Mouse (Mus musculus) T-helper 1 cell (primary cell): ENCODE results near the gene Iglon5.

Experiments
- in situ Hi-C: fragments of 300-600 bp; cut with MboI, MseI; formaldehyde crosslinking; loops from one replicate; pipeline ENCODE4 v1.15.1; 2025; ENCODE audit warnings: high pct_unique_total_duplicates

Iglon5 gene

GRCm38 (mm10) chr7:43465344-43466098, 24.4 kb downstream of the Iglon5 start:
- in situ Hi-C loops = loop anchor here (25.0 kb wide), 1 partner anchor 178 kb away; no protein-coding TSS in a partner anchor

DNA sequence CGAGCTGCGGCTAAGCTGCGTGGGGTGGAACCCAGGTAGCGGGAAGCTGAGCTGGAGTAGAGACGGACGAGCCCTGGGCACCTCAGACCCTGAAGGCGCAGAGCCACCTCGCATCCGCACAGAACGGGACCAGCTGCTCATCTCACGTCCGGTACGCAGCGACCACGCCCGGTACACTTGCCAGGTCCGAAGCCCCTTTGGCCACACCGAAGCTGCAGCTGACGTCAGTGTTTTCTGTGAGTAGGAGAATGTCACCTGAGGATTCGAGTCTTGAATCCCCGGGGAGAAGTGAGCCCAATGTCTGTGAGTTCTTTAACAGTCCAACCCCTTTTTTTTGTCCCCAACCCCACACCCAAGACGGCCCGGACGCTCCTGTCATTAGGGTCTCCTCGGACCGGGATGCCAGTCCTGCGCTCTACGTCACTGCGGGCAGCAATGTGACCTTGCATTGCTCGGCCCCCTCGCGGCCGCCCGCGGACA, 25.0 kb downstream of the Iglon5 start:
- in situ Hi-C loops = loop anchor here (25.0 kb wide), 1 partner anchor 178 kb away; no protein-coding TSS in a partner anchor

- in situ Hi-C loops = loop anchor here (25.0 kb wide), 1 partner anchor 177 kb away; no protein-coding TSS in a partner anchor
These were observed 25.9 kb downstream of the Iglon5 start for GRCm38 (mm10) chr7:43463976-43464375.

GRCm38 (mm10) chr7:43462851-43463250, 27.0 kb downstream of the Iglon5 start, which contains the start of gene Vsig10l:
Vsig10l (plus strand) TSS chr7:43463151.
- in situ Hi-C loops = loop anchor here (25.0 kb wide), 1 partner anchor 176 kb away; no protein-coding TSS in a partner anchor

DNA sequence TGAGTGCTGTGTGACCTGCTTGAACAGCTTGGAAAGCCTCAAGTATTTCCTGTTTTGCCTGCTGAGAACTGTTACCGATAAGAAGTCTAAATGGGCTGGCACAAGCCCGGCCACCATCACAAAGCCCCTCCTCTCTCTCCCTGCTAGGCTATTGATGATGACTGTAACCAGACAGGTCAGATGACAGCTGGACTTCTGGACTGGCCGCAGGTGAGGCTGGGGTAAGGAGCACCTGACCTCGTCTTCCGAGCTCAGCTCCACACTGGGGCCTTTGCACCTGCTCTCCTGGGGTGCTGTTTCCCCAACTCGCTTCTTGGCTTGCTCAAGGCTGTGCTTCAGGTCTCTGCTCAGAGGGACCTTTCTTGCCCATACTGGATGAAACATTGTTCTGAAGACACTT, 35.5 kb downstream of the Iglon5 start:
- in situ Hi-C loops = loop anchor here (25.0 kb wide), 1 partner anchor 167 kb away; no protein-coding TSS in a partner anchor

GRCm38 (mm10) chr7:43453599-43454355, 36.1 kb downstream of the Iglon5 start:
- in situ Hi-C loops = loop anchor here (25.0 kb wide), 1 partner anchor 166 kb away; no protein-coding TSS in a partner anchor

DNA sequence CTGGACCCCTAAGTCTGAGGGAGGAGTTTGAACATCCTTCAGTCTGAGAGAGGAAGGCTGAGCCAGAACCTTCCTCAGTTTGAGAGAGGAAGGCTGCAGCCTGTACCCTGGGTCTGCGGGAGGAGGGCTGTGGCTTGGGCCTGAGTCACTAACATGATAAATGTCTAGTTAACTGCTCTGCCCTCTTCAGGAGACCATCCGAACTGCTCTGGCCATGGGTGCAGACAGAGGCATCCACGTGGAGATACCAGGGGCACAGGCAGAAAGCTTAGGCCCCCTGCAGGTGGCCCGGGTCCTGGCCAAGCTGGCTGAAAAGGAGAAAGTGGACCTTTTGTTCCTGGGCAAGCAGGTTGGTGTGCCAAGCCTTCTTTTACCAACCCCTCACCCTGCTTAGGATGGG, 37.3 kb downstream of the Iglon5 start:
- in situ Hi-C loops = loop anchor here (25.0 kb wide), 1 partner anchor 165 kb away; no protein-coding TSS in a partner anchor

GRCm38 (mm10) chr7:43451726-43452125, 38.1 kb downstream of the Iglon5 start:
- in situ Hi-C loops = loop anchor here (25.0 kb wide), 1 partner anchor 164 kb away; no protein-coding TSS in a partner anchor

DNA sequence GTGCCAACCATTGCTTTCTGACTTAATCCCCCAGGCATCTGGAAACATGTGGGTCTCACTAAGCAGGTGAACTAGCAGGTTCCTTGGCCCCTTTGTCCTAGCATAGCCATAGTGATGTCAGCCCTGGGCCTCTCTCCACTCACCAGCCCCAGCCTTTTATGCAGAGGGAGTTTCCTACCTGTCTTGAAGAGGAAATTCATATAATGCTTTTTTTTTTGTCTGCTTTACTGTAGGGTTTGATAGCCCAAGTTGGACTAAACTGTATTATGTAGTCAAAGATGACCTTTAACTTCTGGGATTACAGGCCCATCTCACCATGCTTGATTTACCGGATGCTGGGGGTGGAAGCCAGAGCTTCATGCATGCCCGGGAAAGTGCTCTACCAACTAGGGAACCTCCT, 40.1 kb downstream of the Iglon5 start:
- in situ Hi-C loops = loop anchor here (25.0 kb wide), 1 partner anchor 163 kb away; no protein-coding TSS in a partner anchor

DNA sequence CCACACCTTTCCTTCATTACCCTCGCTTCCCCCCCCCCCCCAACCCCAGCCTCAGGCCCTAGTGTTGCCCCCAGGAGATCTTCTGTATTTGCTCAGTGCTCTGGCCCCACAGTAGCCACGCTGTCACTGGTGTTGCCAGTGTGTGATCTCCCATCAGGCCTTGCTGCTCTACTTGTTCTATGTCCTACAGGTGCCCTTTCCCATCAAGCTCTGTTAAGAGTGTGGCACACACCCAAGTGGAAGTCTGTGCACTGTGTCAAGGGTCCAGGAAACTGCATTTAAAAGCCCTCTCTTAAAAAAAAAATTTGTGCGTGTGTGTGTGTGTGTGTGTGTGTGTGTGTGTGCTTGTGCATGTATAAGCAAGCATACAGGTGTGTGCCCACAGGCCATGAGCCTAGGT, 41.6 kb downstream of the Iglon5 start:
- in situ Hi-C loops = no loop called here

DNA sequence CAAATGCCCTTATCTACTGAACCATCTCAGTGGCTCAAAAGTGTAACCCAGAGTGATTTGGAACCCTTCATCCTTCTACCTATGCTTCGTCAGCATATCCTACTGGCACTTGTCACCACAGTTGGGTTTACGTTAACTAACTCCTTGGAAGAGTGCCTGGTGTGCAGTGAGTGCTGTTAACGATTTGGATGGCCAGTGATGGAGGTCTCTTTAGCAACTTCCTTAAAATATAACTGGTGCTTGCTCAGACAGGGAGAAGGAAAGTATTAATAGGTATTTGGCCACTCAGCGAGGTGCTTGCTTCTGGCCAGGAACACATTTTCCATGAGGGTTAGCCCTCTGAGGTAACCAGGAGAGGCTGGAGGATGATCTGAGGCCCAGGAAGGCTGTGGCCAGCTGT, 42.1 kb downstream of the Iglon5 start:
- in situ Hi-C loops = no loop called here

GRCm38 (mm10) chr7:43443917-43444293, 46.0 kb downstream of the Iglon5 start, which contains the start of the genes Etfb and Gm45233:
Etfb (plus strand) TSS chr7:43444083.
Gm45233 (plus strand) TSS chr7:43444128.
- in situ Hi-C loops = no loop called here

DNA sequence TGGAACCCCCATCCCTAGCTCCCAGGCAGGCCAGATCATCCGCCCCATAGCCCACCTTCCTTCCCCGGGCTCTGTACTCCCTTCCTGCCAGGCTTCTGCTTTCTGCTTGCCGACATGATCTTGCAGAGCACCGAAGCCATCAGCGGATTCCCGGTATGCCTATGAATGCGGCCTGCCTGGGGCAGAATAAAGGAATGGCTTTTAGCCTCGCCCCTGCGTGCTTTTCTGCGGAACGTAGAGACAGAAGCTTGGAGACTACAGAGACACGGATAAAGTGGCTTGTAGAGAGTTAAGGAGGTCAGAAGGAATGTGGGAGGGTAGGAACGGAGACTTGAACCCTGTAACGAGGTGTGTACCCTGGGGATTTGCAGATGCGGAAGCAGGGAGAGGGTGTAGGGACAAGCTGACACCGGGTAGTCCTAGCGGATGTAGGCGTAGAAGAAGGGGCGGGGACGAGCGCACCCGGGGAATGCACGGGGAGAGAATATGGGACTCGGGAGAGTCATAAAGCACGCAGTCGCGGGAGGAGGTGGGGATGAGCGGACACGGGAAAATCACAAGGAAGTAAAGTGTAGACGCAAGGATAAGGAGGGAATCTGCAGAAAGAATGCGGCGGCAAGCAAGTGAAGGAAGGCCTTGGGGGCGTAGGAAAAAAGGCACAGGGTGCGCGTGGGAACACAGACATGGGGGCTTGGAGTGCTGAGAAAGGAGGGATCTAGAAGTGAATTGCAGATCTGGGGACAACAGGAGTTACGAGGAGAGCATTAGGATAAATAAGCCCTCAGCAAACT, 46.6 kb downstream of the Iglon5 start:
- in situ Hi-C loops = no loop called here

- in situ Hi-C loops = no loop called here
These were observed 47.2 kb downstream of the Iglon5 start for GRCm38 (mm10) chr7:43442684-43443083.

GRCm38 (mm10) chr7:43441071-43441470, 48.8 kb downstream of the Iglon5 start:
- in situ Hi-C loops = no loop called here

- in situ Hi-C loops = no loop called here
These were observed 49.4 kb downstream of the Iglon5 start, which contains the start of gene Cldnd2 for GRCm38 (mm10) chr7:43440482-43440881. Cldnd2 (plus strand) TSS chr7:43440782.

DNA sequence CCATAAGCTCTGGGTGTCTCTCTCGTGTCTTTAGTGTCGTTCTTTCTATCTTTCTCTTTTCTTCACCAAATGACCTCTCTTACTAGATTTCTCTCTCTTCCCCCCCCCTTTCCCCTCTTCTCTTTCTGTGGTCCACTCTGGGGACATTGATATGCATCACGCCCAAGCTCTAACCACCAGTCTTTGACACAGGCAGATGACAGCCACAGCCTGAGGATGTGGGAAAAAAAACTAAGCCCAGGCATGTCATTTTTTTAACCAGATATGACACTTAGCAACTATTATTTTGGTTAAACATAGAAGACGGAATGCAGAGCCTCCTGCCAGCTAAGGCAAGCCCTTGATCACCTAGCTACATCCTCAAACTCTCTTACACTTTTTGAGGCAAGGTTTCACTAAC, 51.3 kb downstream of the Iglon5 start:
- in situ Hi-C loops = loop anchor here (10.0 kb wide), 1 partner anchor 934 kb away; the partner anchor contains the start of gene Zfp141

- in situ Hi-C loops = loop anchor here (10.0 kb wide), 1 partner anchor 932 kb away; the partner anchor contains the start of gene Zfp141
These were observed 53.3 kb downstream of the Iglon5 start, which contains the start of gene Nkg7 for GRCm38 (mm10) chr7:43436341-43437255. Nkg7 (plus strand) TSS chr7:43437073.

DNA sequence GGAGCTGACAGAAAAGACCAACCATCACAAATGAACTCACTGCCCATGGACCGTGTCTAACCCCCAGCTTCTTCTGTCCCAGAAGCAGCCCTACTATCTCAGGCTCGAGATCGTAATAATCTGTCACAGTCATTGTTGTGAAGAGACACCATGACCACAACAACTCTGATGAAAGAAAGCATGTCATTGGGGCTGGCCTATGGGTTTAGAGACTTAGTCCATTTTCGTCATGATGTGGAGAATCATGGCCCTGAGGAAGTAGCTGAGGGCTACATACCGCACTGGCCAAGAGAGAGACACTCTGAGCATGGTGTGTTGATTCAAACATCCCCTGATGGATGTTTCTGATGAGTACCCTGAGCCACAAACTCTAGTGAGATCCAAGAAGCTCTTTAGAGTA, 55.2 kb downstream of the Iglon5 start:
- in situ Hi-C loops = loop anchor here (10.0 kb wide), 1 partner anchor 930 kb away; the partner anchor contains the start of gene Zfp141

GRCm38 (mm10) chr7:43432891-43433290, 57.0 kb downstream of the Iglon5 start:
- in situ Hi-C loops = loop anchor here (10.0 kb wide), 1 partner anchor 928 kb away; the partner anchor contains the start of gene Zfp141
